Mouse (Mus musculus): ENCODE results near the gene Rnf166.

DNA sequence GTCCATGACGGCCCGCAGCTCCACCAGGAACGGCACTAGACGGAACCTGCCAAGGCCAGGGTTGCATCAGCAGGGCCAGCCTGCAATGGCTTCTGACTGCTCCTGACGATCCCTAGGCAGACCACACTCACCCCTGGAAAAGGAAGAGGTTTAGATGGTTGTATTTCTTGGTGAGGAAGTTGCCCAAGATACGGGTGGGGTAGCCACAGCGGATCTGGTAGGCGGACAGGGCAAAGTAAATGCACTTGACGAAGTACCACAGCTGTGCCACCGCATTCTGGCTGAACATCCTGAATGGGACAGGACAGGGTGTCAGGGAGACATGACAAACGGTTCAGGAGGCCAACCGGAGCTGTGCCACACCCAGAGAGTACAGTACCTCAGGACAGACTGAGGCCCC, 9.0 kb upstream of the Rnf166 start:
- TF ChIP-seq CTCF (IDR thresholded peaks at IDR 0.05; ENCODE audit: extremely low read depth, insufficient read depth, insufficient read length, insufficient replicate concordance) (no peak), POLR2A (IDR thresholded peaks at IDR 0.05; ENCODE audit: low read depth, low read length) (no peak)

All from spleen, adult 2 months (tissue).